Mouse (Mus musculus) olfactory bulb, adult 2 months (tissue): ENCODE data around the gene 4931428L18Rik.

Source experiments
- CTCF ChIP-seq: fragments of 200-500 bp; IDR thresholded peaks from 2 replicates; pipeline ENCODE4 v1.5.1; 2012; ENCODE audit warnings: low read depth, mild to moderate bottlenecking, low read length, moderate library complexity; ENCODE audit not compliant: insufficient read depth
- POLR2A ChIP-seq: fragments of 200-500 bp; IDR thresholded peaks from 2 replicates; pipeline ENCODE4 v1.6.1; 2012; ENCODE audit warnings: mild to moderate bottlenecking, low read depth, low read length, moderate library complexity; ENCODE audit not compliant: insufficient read depth

GRCm38 (mm10) chr1:30951795-30952194, 270.7 kb downstream of the 4931428L18Rik start:
- TF ChIP-seq POLR2A (no peak), CTCF (no peak)
